Mouse (Mus musculus): ENCODE measurements at regions not wholly inside any gene's neighbourhood (a gene's known extent, or its start where the extent isn't known, plus 50 kb on each side); places are given as distances from the start of the nearest gene placed in this dataset.

GRCm38 (mm10) chr1:186358011-186358670 lies 241.0 kb upstream of the Lyplal1 start:
- WGBS, result 84% methylated on average over 15 of the region's 15 CpGs
- H3K4me3 ChIP-seq (ENCODE audit: low read depth, low read length), result no peak overlapping the region
- H3K27ac ChIP-seq (ENCODE audit: low read depth, low read length), result no peak overlapping the region
- no peaks in the 10 kb centered on the region for H3K27me3 ChIP-seq (replicated peaks; ENCODE audit: control insufficient read depth, insufficient read depth, low read length)
- peak; percentile 7 for DNase-seq (ENCODE audit: low spot score)
- H3K9ac ChIP-seq (ENCODE audit: low read length), result no peak overlapping the region
- no peak overlapping the region for H3K4me2 ChIP-seq (ENCODE audit: low read length)
- ATAC-seq, result no peak
- no peaks in the 10 kb centered on the region for H3K9me3 ChIP-seq (replicated peaks; ENCODE audit: control insufficient read depth, low read length)
- no peaks in the 10 kb centered on the region for H3K4me1 ChIP-seq (ENCODE audit: control insufficient read depth, insufficient read depth, low read length)
- H3K36me3 ChIP-seq (ENCODE audit: control insufficient read depth, insufficient read depth, low read length), result no peaks in the 10 kb centered on the region

- WGBS, result 72% methylated on average over 6 of the region's 6 CpGs
- Histone ChIP-seq H3K4me1 (ENCODE audit: control insufficient read depth, insufficient read depth, low read length) (no peaks in the 10 kb centered on the region), H3K4me3 (ENCODE audit: low read depth, low read length) (no peak overlapping the region), H3K4me2 (ENCODE audit: low read length) (no peak overlapping the region), H3K27ac (ENCODE audit: low read depth, low read length) (no peak overlapping the region), H3K9ac (ENCODE audit: low read length) (no peak overlapping the region), H3K36me3 (ENCODE audit: control insufficient read depth, insufficient read depth, low read length) (no peaks in the 10 kb centered on the region), H3K9me3 (replicated peaks; ENCODE audit: control insufficient read depth, low read length) (no peaks in the 10 kb centered on the region), H3K27me3 (replicated peaks; ENCODE audit: control insufficient read depth, insufficient read depth, low read length) (no peaks in the 10 kb centered on the region)
- DNase-seq (ENCODE audit: low spot score), result no peak
- ATAC-seq, result no peak
Measured at GRCm38 (mm10) chr1:186354742-186355141, 237.6 kb upstream of the Lyplal1 start.

- Histone ChIP-seq H3K9me3 (replicated peaks; ENCODE audit: control insufficient read depth, low read length) (no peaks in the 10 kb centered on the region), H3K36me3 (ENCODE audit: control insufficient read depth, insufficient read depth, low read length) (no peaks in the 10 kb centered on the region), H3K9ac (ENCODE audit: low read length) (no peak overlapping the region), H3K27ac (ENCODE audit: low read depth, low read length) (no peak overlapping the region), H3K4me1 (ENCODE audit: control insufficient read depth, insufficient read depth, low read length) (no peaks in the 10 kb centered on the region), H3K4me3 (ENCODE audit: low read depth, low read length) (no peak overlapping the region), H3K27me3 (replicated peaks; ENCODE audit: control insufficient read depth, insufficient read depth, low read length) (no peaks in the 10 kb centered on the region), H3K4me2 (ENCODE audit: low read length) (no peak overlapping the region)
- DNase-seq (ENCODE audit: low spot score) (no peak), ATAC-seq (no peak)
Measured at GRCm38 (mm10) chr1:186354072-186354471, 237.0 kb upstream of the Lyplal1 start.

GRCm38 (mm10) chr1:186350381-186350780 lies 233.3 kb upstream of the Lyplal1 start:
- H3K9me3 ChIP-seq (replicated peaks; ENCODE audit: control insufficient read depth, low read length), result no peaks in the 10 kb centered on the region
- ATAC-seq, result no peak
- H3K27me3 ChIP-seq (replicated peaks; ENCODE audit: control insufficient read depth, insufficient read depth, low read length), result no peaks in the 10 kb centered on the region
- H3K9ac ChIP-seq (ENCODE audit: low read length), result no peak overlapping the region
- H3K4me1 ChIP-seq (ENCODE audit: control insufficient read depth, insufficient read depth, low read length), result no peaks in the 10 kb centered on the region
- no peaks in the 10 kb centered on the region for H3K36me3 ChIP-seq (ENCODE audit: control insufficient read depth, insufficient read depth, low read length)
- WGBS, result 88% methylated on average over 4 of the region's 4 CpGs
- no peak overlapping the region for H3K27ac ChIP-seq (ENCODE audit: low read depth, low read length)
- no peak for DNase-seq (ENCODE audit: low spot score)
- no peak overlapping the region for H3K4me3 ChIP-seq (ENCODE audit: low read depth, low read length)
- no peak overlapping the region for H3K4me2 ChIP-seq (ENCODE audit: low read length)

GRCm38 (mm10) chr1:186349966-186350365 lies 232.9 kb upstream of the Lyplal1 start:
- H3K9me3 ChIP-seq (replicated peaks; ENCODE audit: control insufficient read depth, low read length), result no peaks in the 10 kb centered on the region
- no peak overlapping the region for H3K4me3 ChIP-seq (ENCODE audit: low read depth, low read length)
- H3K9ac ChIP-seq (ENCODE audit: low read length), result no peak overlapping the region
- no peak overlapping the region for H3K27ac ChIP-seq (ENCODE audit: low read depth, low read length)
- no peaks in the 10 kb centered on the region for H3K27me3 ChIP-seq (replicated peaks; ENCODE audit: control insufficient read depth, insufficient read depth, low read length)
- WGBS, result 83% methylated on average over 2 of the region's 2 CpGs
- ATAC-seq (no peak), DNase-seq (ENCODE audit: low spot score) (no peak)
- no peak overlapping the region for H3K4me2 ChIP-seq (ENCODE audit: low read length)
- H3K4me1 ChIP-seq (ENCODE audit: control insufficient read depth, insufficient read depth, low read length), result no peaks in the 10 kb centered on the region
- no peaks in the 10 kb centered on the region for H3K36me3 ChIP-seq (ENCODE audit: control insufficient read depth, insufficient read depth, low read length)

GRCm38 (mm10) chr1:186347413-186348147 lies 230.5 kb upstream of the Lyplal1 start:
- Histone ChIP-seq H3K9ac (ENCODE audit: low read length) (no peak overlapping the region), H3K36me3 (ENCODE audit: control insufficient read depth, insufficient read depth, low read length) (no peaks in the 10 kb centered on the region), H3K4me2 (ENCODE audit: low read length) (no peak overlapping the region), H3K9me3 (replicated peaks; ENCODE audit: control insufficient read depth, low read length) (no peaks in the 10 kb centered on the region), H3K27me3 (replicated peaks; ENCODE audit: control insufficient read depth, insufficient read depth, low read length) (no peaks in the 10 kb centered on the region), H3K4me1 (ENCODE audit: control insufficient read depth, insufficient read depth, low read length) (no peaks in the 10 kb centered on the region), H3K27ac (ENCODE audit: low read depth, low read length) (no peak overlapping the region), H3K4me3 (ENCODE audit: low read depth, low read length) (no peak overlapping the region)
- WGBS, result 89% methylated on average over 14 of the region's 14 CpGs
- DNase-seq (ENCODE audit: low spot score), result no peak
- no peak for ATAC-seq

GRCm38 (mm10) chr1:186345449-186345848 lies 228.3 kb upstream of the Lyplal1 start:
- ATAC-seq (no peak), DNase-seq (ENCODE audit: low spot score) (no peak)
- Histone ChIP-seq H3K4me2 (ENCODE audit: low read length) (no peak overlapping the region), H3K36me3 (ENCODE audit: control insufficient read depth, insufficient read depth, low read length) (no peaks in the 10 kb centered on the region), H3K4me3 (ENCODE audit: low read depth, low read length) (no peak overlapping the region), H3K27me3 (replicated peaks; ENCODE audit: control insufficient read depth, insufficient read depth, low read length) (no peaks in the 10 kb centered on the region), H3K4me1 (ENCODE audit: control insufficient read depth, insufficient read depth, low read length) (no peaks in the 10 kb centered on the region), H3K9ac (ENCODE audit: low read length) (no peak overlapping the region), H3K27ac (ENCODE audit: low read depth, low read length) (no peak overlapping the region), H3K9me3 (replicated peaks; ENCODE audit: control insufficient read depth, low read length) (no peaks in the 10 kb centered on the region)
- WGBS, result 94% methylated on average over 6 of the region's 6 CpGs

- Histone ChIP-seq H3K36me3 (ENCODE audit: control insufficient read depth, insufficient read depth, low read length) (no peaks in the 10 kb centered on the region), H3K9me3 (replicated peaks; ENCODE audit: control insufficient read depth, low read length) (no peaks in the 10 kb centered on the region), H3K4me3 (ENCODE audit: low read depth, low read length) (no peak overlapping the region), H3K27me3 (replicated peaks; ENCODE audit: control insufficient read depth, insufficient read depth, low read length) (no peaks in the 10 kb centered on the region), H3K27ac (ENCODE audit: low read depth, low read length) (no peak overlapping the region), H3K4me2 (ENCODE audit: low read length) (no peak overlapping the region), H3K9ac (ENCODE audit: low read length) (no peak overlapping the region), H3K4me1 (ENCODE audit: control insufficient read depth, insufficient read depth, low read length) (no peaks in the 10 kb centered on the region)
- DNase-seq (ENCODE audit: low spot score) (no peak), ATAC-seq (no peak)
- WGBS, result 57% methylated on average over 2 of the region's 2 CpGs
Measured at GRCm38 (mm10) chr1:186342931-186343506, 225.9 kb upstream of the Lyplal1 start.

GRCm38 (mm10) chr1:186342391-186342790 lies 225.3 kb upstream of the Lyplal1 start:
- WGBS, result 93% methylated on average over 1 of the region's 1 CpGs
- Histone ChIP-seq H3K27ac (ENCODE audit: low read depth, low read length) (no peak overlapping the region), H3K4me3 (ENCODE audit: low read depth, low read length) (no peak overlapping the region), H3K4me2 (ENCODE audit: low read length) (no peak overlapping the region), H3K9ac (ENCODE audit: low read length) (no peak overlapping the region), H3K9me3 (replicated peaks; ENCODE audit: control insufficient read depth, low read length) (no peaks in the 10 kb centered on the region), H3K4me1 (ENCODE audit: control insufficient read depth, insufficient read depth, low read length) (no peaks in the 10 kb centered on the region), H3K27me3 (replicated peaks; ENCODE audit: control insufficient read depth, insufficient read depth, low read length) (no peaks in the 10 kb centered on the region), H3K36me3 (ENCODE audit: control insufficient read depth, insufficient read depth, low read length) (no peaks in the 10 kb centered on the region)
- ATAC-seq (no peak), DNase-seq (ENCODE audit: low spot score) (no peak)

All from forebrain, embryonic 14.5 days (tissue).